Mouse (Mus musculus): Measurements from ENCODE around the gene Cd8b1. TPM values are rescaled to one million over a fixed set of nuclear protein-coding genes. Genes with fewer than 3 reads are reported as not detected.
"Not testable (repeated sequence)": the region's sequence is repeated elsewhere in the genome, so short reads cannot be mapped to it uniquely, and the experiment has no call there.

The Cd8b1 gene
- not detected in 2 replicates for total RNA-seq (2021)
- long read RNA-seq: 0 reads

- DNase-seq: no peak
Observed at GRCm38 (mm10) chr6:71322491-71322921, at the start of gene Cd8b1. TSS of gene Cd8b1 (plus strand) at chr6:71322788.

GRCm38 (mm10) chr6:71273715-71274114 lies 48.9 kb upstream of the Cd8b1 start:
- DNase-seq: no peak

- no peak for DNase-seq
Observed at GRCm38 (mm10) chr6:71274621-71275020, 48.0 kb upstream of the Cd8b1 start.

DNA sequence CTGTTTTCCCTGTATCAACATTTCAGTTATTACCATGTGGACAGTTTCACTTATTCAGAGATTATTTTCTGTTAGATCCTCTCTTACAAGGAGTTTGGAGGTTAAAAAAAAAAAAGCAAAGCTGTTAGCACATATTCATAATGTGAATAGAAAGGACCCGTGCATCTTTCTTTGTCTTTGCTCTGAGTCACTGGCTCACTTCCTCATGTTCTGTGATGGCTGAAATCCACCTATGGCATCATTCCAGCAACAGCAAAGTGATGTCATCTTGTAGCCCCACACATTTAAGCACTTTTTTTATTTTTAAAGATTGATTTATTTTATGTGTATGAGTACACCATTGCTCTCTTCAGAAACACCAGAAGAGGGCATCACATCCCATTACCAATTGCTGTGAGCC lies 43.2 kb upstream of the Cd8b1 start:
- no peak for DNase-seq

- no peak for DNase-seq
Observed at GRCm38 (mm10) chr6:71293509-71293908, 29.1 kb upstream of the Cd8b1 start.

DNA sequence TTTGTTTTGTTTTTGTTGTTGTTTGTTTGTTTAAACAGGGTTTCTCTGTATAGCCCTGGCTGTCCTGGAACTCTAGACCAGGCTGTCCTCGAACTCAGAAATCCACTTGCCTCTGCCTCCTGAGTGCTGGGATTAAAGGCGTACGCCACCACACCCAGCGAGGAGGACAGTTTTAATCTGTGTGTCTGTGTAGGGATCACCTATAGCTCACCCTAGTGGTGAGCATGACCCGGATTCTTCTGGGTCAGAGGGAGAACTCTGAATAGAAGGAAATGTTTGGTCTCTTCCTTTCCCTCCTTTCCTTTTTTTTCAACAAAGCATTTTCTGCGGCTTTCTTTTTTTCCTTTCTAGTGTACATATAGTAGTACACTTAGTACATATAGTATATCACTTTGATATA lies 27.3 kb upstream of the Cd8b1 start:
- no peak for DNase-seq

- no peak for DNase-seq
Observed at GRCm38 (mm10) chr6:71298051-71298450, 24.5 kb upstream of the Cd8b1 start.

GRCm38 (mm10) chr6:71298751-71299150 lies 23.8 kb upstream of the Cd8b1 start:
- DNase-seq: peak; percentile 16

DNA sequence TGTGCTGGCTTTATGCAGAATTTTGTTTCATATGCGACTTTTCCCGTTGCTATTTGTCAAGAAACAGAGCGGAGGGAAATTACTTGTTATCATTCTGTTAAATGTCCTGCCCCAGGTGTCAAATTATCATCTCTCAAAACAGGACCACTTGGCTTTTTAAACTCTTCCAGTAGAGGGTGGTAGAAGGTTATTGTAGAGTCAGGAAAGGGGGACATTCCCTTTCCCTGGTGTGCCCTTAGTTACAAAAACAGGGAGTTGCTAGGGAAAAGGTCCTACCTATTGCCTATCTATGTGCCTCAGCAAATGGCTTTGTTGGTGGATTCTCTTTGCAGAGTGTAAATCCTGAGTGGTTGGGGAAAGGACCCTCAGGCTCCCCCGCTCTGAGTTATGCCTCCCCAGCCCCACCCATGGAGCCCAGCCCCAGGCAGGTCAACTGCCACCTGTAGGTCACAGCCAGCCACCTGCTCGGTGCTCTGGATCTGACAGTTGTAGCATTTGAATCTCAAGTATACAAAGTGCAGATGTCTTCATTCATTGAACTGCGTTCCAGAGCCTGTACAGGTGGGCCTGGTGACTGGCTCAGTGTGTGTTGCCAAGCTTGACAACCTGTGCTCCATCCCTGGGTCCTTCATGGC lies 20.4 kb upstream of the Cd8b1 start:
- DNase-seq: no peak

DNA sequence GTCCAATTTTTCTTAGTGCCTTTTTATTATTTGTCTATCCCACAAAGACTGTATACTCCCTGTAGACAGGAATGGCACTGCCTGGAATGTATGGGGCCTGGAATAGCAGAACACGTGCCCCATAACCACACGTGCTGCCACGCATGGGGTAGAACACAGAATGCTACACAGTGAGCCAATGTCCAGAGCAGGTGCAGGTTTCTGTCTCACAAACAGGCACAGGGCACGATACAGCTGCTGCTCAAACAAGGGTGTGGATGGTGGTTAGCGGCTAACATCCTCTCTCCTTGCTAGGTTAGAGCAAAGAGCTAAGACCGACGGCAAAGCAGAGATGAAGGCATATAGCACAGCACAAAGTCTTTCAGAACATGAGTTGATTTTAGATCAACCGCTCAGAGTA lies 15.1 kb upstream of the Cd8b1 start:
- DNase-seq: no peak

DNA sequence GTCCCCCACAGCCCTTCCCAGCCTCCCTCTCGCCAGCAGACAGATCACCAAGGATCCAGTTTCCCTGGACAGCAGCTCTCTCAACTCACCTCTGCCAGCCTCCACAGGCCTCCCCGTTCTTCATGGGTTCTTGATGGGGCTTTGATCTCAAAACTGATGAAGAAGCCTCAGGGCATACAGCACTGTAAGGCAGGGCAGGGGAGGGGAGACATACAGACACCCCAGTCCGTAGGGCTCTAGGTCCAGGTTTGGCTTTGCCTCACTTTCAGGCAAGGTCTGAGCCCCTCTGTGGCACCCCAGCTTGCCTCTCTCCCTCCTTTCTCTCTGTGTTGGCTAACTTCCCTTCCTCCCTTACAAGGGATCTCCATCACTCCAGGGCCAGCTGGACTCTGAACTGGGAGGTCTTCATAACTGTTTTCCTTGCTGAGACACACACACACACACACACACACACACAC lies 733 bp upstream of the Cd8b1 start, which contains the start of gene Smyd1:
TSS of gene Smyd1 (minus strand) at position 408 of the 458 bp plus-strand sequence.
- no peak for DNase-seq

DNA sequence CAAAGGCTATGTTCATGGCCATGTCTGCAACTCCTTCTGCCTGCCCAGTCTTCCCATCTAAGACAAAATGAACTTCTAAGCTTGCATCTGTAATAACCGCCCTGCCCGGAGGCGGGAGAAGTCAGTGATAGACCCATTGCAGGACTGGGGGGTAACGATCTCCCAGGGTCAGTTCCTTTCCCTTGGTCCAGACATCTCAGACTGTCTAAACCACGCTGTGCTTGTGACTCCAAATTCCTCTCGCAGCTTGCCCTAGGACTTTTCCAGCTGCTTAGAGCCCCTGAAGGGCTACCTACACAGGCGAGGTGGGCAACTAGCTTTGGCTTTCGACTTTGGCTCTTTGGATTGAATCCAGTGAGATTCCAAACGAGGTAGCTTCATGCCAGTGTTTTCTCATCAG lies 2.2 kb downstream of the Cd8b1 start:
- no peak for DNase-seq

- DNase-seq: no peak
Observed at GRCm38 (mm10) chr6:71329881-71330280, 7.3 kb downstream of the Cd8b1 start.

DNA sequence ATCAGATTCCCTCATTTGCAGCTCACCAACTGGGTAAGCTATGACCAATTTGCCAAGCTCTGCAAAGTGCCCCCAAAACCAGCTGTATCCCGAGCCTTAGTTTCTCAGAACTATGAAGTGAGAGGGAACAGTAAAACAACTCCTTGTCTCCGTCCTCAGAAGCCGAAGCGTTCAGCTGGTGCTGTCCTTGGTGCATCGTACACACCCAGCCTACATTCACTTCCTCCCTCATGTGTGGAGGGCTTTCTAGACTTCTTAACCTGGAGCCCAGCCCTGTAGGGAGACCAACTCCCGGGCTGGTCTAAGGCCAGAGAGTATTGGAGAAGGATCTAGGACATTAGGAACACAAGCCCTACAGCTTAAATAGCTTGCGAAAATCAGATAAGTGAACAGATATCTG lies 7.9 kb downstream of the Cd8b1 start:
- no peak for DNase-seq

GRCm38 (mm10) chr6:71331491-71331890 lies 8.9 kb downstream of the Cd8b1 start:
- DNase-seq: not testable (repeated sequence)

GRCm38 (mm10) chr6:71332236-71332965 lies 9.8 kb downstream of the Cd8b1 start:
- no peak for DNase-seq

GRCm38 (mm10) chr6:71333031-71333430 lies 10.4 kb downstream of the Cd8b1 start:
- no peak for DNase-seq

GRCm38 (mm10) chr6:71333578-71334273 lies 11.1 kb downstream of the Cd8b1 start:
- no peak for DNase-seq

DNA sequence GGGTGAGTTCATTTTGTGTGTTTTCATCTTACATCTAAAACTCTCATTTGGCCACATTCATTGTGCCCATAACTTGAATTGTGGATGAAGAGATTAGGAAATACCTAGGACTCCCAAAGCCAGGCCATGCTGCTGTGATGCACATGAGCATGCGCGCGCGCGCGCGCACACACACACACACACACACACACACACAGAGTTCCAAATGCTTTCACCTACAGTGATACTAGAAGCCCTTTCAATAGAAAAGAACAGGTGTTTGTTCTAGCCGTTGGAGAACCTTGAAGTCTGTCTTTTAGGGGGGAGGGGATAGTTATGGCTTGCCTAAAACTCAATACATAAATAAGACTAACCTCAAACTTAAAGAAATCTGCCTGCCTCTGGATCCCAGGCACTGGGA lies 15.1 kb downstream of the Cd8b1 start:
- DNase-seq: no peak

- no peak for DNase-seq
Observed at GRCm38 (mm10) chr6:71338941-71339340, 16.4 kb downstream of the Cd8b1 start.

- no peak for DNase-seq
Observed at GRCm38 (mm10) chr6:71339351-71339750, 16.8 kb downstream of the Cd8b1 start.

DNA sequence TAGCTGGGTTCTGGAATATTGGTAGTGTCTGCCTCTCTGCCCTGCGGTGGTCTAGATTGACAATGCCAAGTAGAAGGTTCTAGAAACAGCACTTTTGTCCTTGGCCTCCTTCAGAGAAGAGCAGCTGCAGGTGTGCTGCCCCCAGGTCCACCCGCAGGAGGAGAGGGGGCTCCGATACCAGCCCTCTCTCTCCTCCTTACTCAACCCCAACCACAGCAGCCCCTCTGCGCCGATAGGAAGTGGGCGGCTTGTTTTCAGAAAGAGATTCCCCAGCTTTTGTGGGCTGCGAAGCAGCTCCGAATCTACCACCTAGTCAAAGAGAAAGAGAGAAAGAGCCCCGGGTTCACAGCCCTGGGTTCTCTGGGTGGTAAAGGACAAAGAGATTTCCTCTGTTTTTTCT lies 18.6 kb downstream of the Cd8b1 start:
- DNase-seq: no peak

- no peak for DNase-seq
Observed at GRCm38 (mm10) chr6:71348006-71348405, 25.4 kb downstream of the Cd8b1 start.
